Mouse (Mus musculus) bone marrow, adult 2 months (tissue): ENCODE results near the gene Rgs9. TPM values are rescaled to one million over a fixed set of nuclear protein-coding genes. Genes with fewer than 3 reads are reported as not detected.

Experiments used
- H3K27ac ChIP-seq: fragments of 200-500 bp; 2 replicates; pipeline ENCODE4 v1.5.1; 2012; ENCODE audit warnings: low read depth, mild to moderate bottlenecking, control low read depth, inconsistent platforms, low read length; ENCODE audit not compliant: control insufficient read depth, poor library complexity, insufficient read depth
- H3K4me1 ChIP-seq: fragments of 200-500 bp; 2 replicates; pipeline ENCODE4 v1.6.1; 2011; ENCODE audit warnings: low read length; ENCODE audit not compliant: control insufficient read depth, insufficient read depth
- H3K4me3 ChIP-seq: fragments of 200-500 bp; replicated peaks from 2 replicates; pipeline ENCODE3; 2011; ENCODE audit warnings: mild to moderate bottlenecking, low read depth, low read length, control low read depth; ENCODE audit not compliant: control insufficient read depth
- CTCF ChIP-seq: fragments of 200-500 bp; IDR thresholded peaks from 2 replicates; pipeline ENCODE4 v1.5.1; 2011; ENCODE audit warnings: low read length, control low read depth; ENCODE audit not compliant: control insufficient read depth, insufficient read depth
- POLR2A ChIP-seq: fragments of 200-500 bp; IDR thresholded peaks from 2 replicates; pipeline ENCODE4 v1.6.1; 2011; ENCODE audit warnings: low read depth, mild to moderate bottlenecking, control low read depth, low read length, borderline replicate concordance; ENCODE audit not compliant: control insufficient read depth
- WGBS: fragments of 180-500 bp; shearing (Covaris S2); methylation state at CpG from one replicate; pipeline ENCODE4 v1.1.7; 2018; 5-methylcytosine and 5-hydroxymethylcytosine counted together
- polyA plus RNA-seq: library from polyadenylated mRNA; stranded (reverse); fragments of >200 nt; gene quantifications from 2 replicates; pipeline ENCODE4 v1.2.4, GENCODE M21; 2011; ENCODE audit warnings: low replicate concordance; ENCODE audit not compliant: missing spikeins, insufficient read depth, insufficient read length

Rgs9 gene
- polyA plus RNA-seq, 1 experiment = 0.57 TPM

GRCm38 (mm10) chr11:109188235-109188634, 109.7 kb downstream of the Rgs9 start:
- Histone ChIP-seq H3K4me1 (no peaks in the 10 kb centered on the region), H3K27ac (no peak overlapping the region), H3K4me3 (no peak overlapping the region)
- TF ChIP-seq POLR2A (no peak), CTCF (no peak)
- 84% methylated on average over 5 of the region's 5 CpGs for WGBS

GRCm38 (mm10) chr11:109187631-109188184, 110.2 kb downstream of the Rgs9 start:
- TF ChIP-seq POLR2A = no peak
- no peak for TF ChIP-seq CTCF
- WGBS = 55% methylated on average over 6 of the region's 6 CpGs
- Histone ChIP-seq H3K4me3 (no peak overlapping the region), H3K27ac (no peak overlapping the region), H3K4me1 (no peaks in the 10 kb centered on the region)

- Histone ChIP-seq H3K27ac (no peak overlapping the region), H3K4me3 (no peak overlapping the region), H3K4me1 (no peaks in the 10 kb centered on the region)
- whole genome bisulfite sequencing = 59% methylated on average over 7 of the region's 7 CpGs
- no peak for TF ChIP-seq CTCF
- TF ChIP-seq POLR2A = no peak
Observed at GRCm38 (mm10) chr11:109181118-109181517, 116.8 kb downstream of the Rgs9 start.

GRCm38 (mm10) chr11:109180290-109180689, 117.6 kb downstream of the Rgs9 start:
- 76% methylated on average over 11 of the region's 11 CpGs for WGBS
- TF ChIP-seq POLR2A = no peak
- TF ChIP-seq CTCF = no peak
- Histone ChIP-seq H3K4me3 (no peak overlapping the region), H3K27ac (no peak overlapping the region), H3K4me1 (no peaks in the 10 kb centered on the region)

GRCm38 (mm10) chr11:109178788-109179518, 119.0 kb downstream of the Rgs9 start:
- Histone ChIP-seq H3K27ac (no peak overlapping the region), H3K4me3 (no peak overlapping the region), H3K4me1 (no peaks in the 10 kb centered on the region)
- TF ChIP-seq POLR2A = no peak
- no peak for TF ChIP-seq CTCF
- WGBS = 59% methylated on average over 8 of the region's 8 CpGs

GRCm38 (mm10) chr11:109175376-109175969, 122.5 kb downstream of the Rgs9 start:
- TF ChIP-seq POLR2A = no peak
- TF ChIP-seq CTCF = no peak
- WGBS = 81% methylated on average over 8 of the region's 8 CpGs
- no peaks in the 10 kb centered on the region for H3K4me1 ChIP-seq
- no peak overlapping the region for H3K4me3 ChIP-seq
- H3K27ac ChIP-seq = no peak overlapping the region

Other genes with a start within 250 kb of the Rgs9 start
- gene E030025P04Rik, start 153.8 kb downstream of the Rgs9 start, polyA plus RNA-seq = not detected in 2 replicates
- gene Gna13, start 64.7 kb upstream of the Rgs9 start, polyA plus RNA-seq = 9.0 and 28.9 TPM in 2 replicates
- gene 9930022D16Rik, start 115.8 kb upstream of the Rgs9 start, polyA plus RNA-seq = not detected in 2 replicates
- 13.3 and 19.3 TPM in 2 replicates for gene Amz2, start 127.8 kb upstream of the Rgs9 start, polyA plus RNA-seq
- gene Arsg, start 175.2 kb upstream of the Rgs9 start, polyA plus RNA-seq = 1.5 and 3.7 TPM in 2 replicates
- 31.3 and 50.4 TPM in 2 replicates for gene Slc16a6, start 175.5 kb upstream of the Rgs9 start, polyA plus RNA-seq